17 mouse cellular contexts compared by ENCODE assay signal in the genomic region with DNA sequence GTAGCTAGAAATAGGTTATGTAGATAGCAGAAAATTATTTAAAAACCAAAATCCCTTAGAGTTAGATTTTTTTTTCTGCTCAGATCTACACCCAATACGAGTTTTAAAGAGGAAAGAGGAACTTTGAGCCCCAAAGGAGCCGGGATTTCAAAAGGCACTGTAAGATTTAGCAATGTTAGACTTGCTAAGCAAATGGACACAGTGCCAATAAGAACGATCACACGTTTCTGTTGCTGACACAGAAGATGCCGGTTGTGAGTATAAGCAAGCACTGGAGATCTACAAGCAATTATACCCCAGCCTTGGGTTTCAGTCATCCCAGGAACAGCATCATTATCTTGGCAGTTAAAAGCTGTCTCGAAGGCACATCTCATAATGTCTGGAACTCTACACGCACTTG.
"Had no signal": no experiment of that assay in that cellular context is flagged by ENCODE, and none has a peak within 500 bp of the region (broad histone marks: within the 10 kb centered on the region; RNA-seq: fewer than 3 reads in every experiment).

No protein-coding gene starts in this region.

- H3K4me3 ChIP-seq: kidney, embryonic 15.5 days; left cerebral cortex, adult 2 months; limb, embryonic 12.5 days; midbrain, embryonic 15.5 days had no signal

- ATAC-seq: liver, postnatal 0 days; lung, postnatal 0 days; midbrain, embryonic 15.5 days had no signal

- H3K9ac ChIP-seq: kidney, embryonic 15.5 days; limb, embryonic 12.5 days; liver, embryonic 14.5 days; liver, postnatal 0 days; lung, embryonic 14.5 days; midbrain, embryonic 15.5 days had no signal

- H3K27ac ChIP-seq: kidney, embryonic 15.5 days; left cerebral cortex, adult 2 months; liver, embryonic 14.5 days; macrophage; midbrain, embryonic 15.5 days had no signal

- H3K4me1 ChIP-seq: kidney, embryonic 15.5 days had no signal

- DNase-seq: kidney, adult 11 months; kidney, adult 8-10 months; kidney, postnatal 10 days; kidney, postnatal 36 days; layer of hippocampus, postnatal 36 days; liver; liver, postnatal 0 days; lung, embryonic 14.5 days; thymus, adult 18-20 months; thymus, postnatal 36 days had no signal

- H3K27me3 ChIP-seq: kidney, embryonic 15.5 days; limb, embryonic 12.5 days; midbrain, embryonic 15.5 days had no signal

- H3K36me3 ChIP-seq: kidney, embryonic 15.5 days; limb, embryonic 12.5 days; midbrain, embryonic 15.5 days had no signal

- H3K9me3 ChIP-seq: kidney, embryonic 15.5 days; midbrain, embryonic 15.5 days had no signal

- H3K4me2 ChIP-seq: kidney, embryonic 15.5 days; lung, embryonic 14.5 days; midbrain, embryonic 15.5 days had no signal
